Mouse (Mus musculus): Measurements from ENCODE around the gene Olfr412. TPM values are rescaled to one million over a fixed set of nuclear protein-coding genes. Genes with fewer than 3 reads are reported as not detected.

Gene Olfr412
- not detected for total RNA-seq (2023)

GRCm38 (mm10) chr11:74361769-74362168 is at the start of gene Olfr412:
Olfr412 (plus strand) TSS chr11:74362069.

GRCm38 (mm10) chr11:74337931-74338330 is 23.9 kb upstream of the Olfr412 start, which contains the start of gene Olfr410:
Olfr410 (minus strand) TSS chr11:74338031.

DNA sequence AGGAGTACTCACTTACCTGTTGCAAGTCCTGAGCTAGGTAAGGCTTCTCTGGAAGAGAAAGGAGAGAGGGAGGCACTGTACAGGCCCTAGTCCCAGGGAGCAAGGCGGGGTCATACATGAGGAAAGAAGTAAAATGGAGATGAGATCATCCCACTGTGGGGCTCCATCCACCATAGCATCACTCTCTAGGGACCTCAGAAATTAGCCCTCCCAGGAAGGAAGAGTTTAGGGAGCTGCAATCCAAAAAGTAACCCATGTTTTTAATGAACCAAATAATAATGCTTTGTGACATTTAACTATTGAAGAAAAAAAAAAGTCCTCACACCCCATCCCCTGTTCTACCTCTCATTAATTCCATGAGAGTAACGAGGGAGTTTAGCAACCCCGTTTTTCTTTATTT is 9.3 kb upstream of the Olfr412 start, which contains the start of gene Olfr411:
Gene Olfr411, minus strand, starts transcription at position 101 of the 400 bp plus-strand sequence.

Other genes starting within 250 kb of the Olfr412 start
- gene Olfr401, start 248.4 kb upstream of the Olfr412 start, total RNA-seq (2023): not detected
- gene Olfr402, start 208.5 kb upstream of the Olfr412 start, total RNA-seq (2023): not detected
- gene Olfr403, start 175.8 kb upstream of the Olfr412 start, total RNA-seq (2023): not detected
- gene Olfr43, start 150.7 kb upstream of the Olfr412 start, total RNA-seq (2023): not detected
- not detected for gene Olfr406, start 102.3 kb upstream of the Olfr412 start, total RNA-seq (2023)
- not detected for gene Olfr59, start 78.3 kb upstream of the Olfr412 start, total RNA-seq (2023)
- not detected for gene Olfr410, start 24.0 kb upstream of the Olfr412 start, total RNA-seq (2023)
- not detected for gene Olfr411, start 9.4 kb upstream of the Olfr412 start, total RNA-seq (2023)
- 4.7 TPM for gene Rap1gap2, start 248.8 kb downstream of the Olfr412 start, total RNA-seq (2023)